Mouse (Mus musculus): Measurements from ENCODE around the gene Hapln2.

GRCm38 (mm10) chr3:88074766-88075165 is 47.4 kb upstream of the Hapln2 start:
- TF ChIP-seq CTCF (IDR thresholded peaks at IDR 0.05; ENCODE audit: insufficient read depth, low read length): no peak
- TF ChIP-seq POLR2A (IDR thresholded peaks at IDR 0.05; ENCODE audit: borderline replicate concordance, extremely low read depth, low read depth, low read length): no peak
